Mouse (Mus musculus): ENCODE measurements around the gene Itga9. TPM values are rescaled to one million over a fixed set of nuclear protein-coding genes. Genes with fewer than 3 reads are reported as not detected.

Itga9 gene
- polyA plus RNA-seq, 1 experiment from 2014 or later: 23.8 TPM

GRCm38 (mm10) chr9:118788869-118789281, 182.4 kb downstream of the Itga9 start:
- Histone ChIP-seq H3K36me3 (no peaks in the 10 kb centered on the region), H3K4me2 (no peak overlapping the region), H3K9ac (no peak overlapping the region), H3K9me3 (no peaks in the 10 kb centered on the region), H3K4me1 (0 out of 2 replicates have a peak, but pooled peaks cover 5% of the 10 kb centered on the region), H3K27ac (no peak overlapping the region), H3K27me3 (no peaks in the 10 kb centered on the region), H3K4me3 (no peak overlapping the region)
- 42% methylated on average over 10 of the region's 10 CpGs for WGBS
- ATAC-seq (ENCODE audit: borderline replicate concordance, extremely low read depth, low FRiP score, low TSS enrichment): peak; percentile 19; the same call in 1 of the 2 replicates

GRCm38 (mm10) chr9:118791231-118791630, 184.7 kb downstream of the Itga9 start:
- WGBS: 88% methylated on average over 3 of the region's 3 CpGs
- Histone ChIP-seq H3K4me1 (0 out of 2 replicates have a peak, but pooled peaks cover 5% of the 10 kb centered on the region), H3K4me2 (no peak overlapping the region), H3K36me3 (no peaks in the 10 kb centered on the region), H3K9ac (no peak overlapping the region), H3K4me3 (no peak overlapping the region), H3K27me3 (no peaks in the 10 kb centered on the region), H3K27ac (no peak overlapping the region), H3K9me3 (no peaks in the 10 kb centered on the region)
- ATAC-seq (ENCODE audit: borderline replicate concordance, extremely low read depth, low FRiP score, low TSS enrichment): no peak

- no peak overlapping the region for H3K4me2 ChIP-seq
- H3K4me1 ChIP-seq: 0 out of 2 replicates have a peak, but pooled peaks cover 5% of the 10 kb centered on the region
- H3K9ac ChIP-seq: no peak overlapping the region
- no peaks in the 10 kb centered on the region for H3K27me3 ChIP-seq
- no peak for ATAC-seq (ENCODE audit: borderline replicate concordance, extremely low read depth, low FRiP score, low TSS enrichment)
- 65% methylated on average over 14 of the region's 21 CpGs for WGBS
- no peak overlapping the region for H3K4me3 ChIP-seq
- no peak overlapping the region for H3K27ac ChIP-seq
- H3K9me3 ChIP-seq: no peaks in the 10 kb centered on the region
- no peaks in the 10 kb centered on the region for H3K36me3 ChIP-seq
These were observed 186.8 kb downstream of the Itga9 start for GRCm38 (mm10) chr9:118793151-118793785.

DNA sequence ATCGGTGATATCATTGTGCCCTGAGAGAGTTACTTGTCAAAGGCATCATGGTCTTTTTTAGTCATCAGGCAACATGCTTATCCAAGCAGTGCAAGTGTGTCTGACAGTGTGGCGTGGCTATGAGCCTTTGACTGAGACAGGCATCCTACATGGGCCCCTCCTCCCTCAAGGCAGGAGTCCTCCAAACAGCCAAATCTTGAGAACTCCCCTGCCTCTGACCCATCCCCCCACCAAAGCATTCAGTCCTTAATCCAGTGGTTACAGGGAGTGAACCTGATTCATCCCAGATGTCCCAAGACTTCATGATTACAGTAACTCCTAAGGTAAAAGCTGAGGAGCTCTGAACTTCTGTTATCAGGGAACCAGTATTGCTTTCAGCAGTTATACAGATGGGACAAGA, 188.2 kb downstream of the Itga9 start:
- Histone ChIP-seq H3K4me1 (no peaks in the 10 kb centered on the region), H3K9me3 (no peaks in the 10 kb centered on the region), H3K36me3 (no peaks in the 10 kb centered on the region), H3K4me3 (no peak overlapping the region), H3K9ac (no peak overlapping the region), H3K4me2 (no peak overlapping the region), H3K27ac (no peak overlapping the region), H3K27me3 (no peaks in the 10 kb centered on the region)
- no peak for ATAC-seq (ENCODE audit: borderline replicate concordance, extremely low read depth, low FRiP score, low TSS enrichment)
- 68% methylated on average over 2 of the region's 2 CpGs for WGBS

DNA sequence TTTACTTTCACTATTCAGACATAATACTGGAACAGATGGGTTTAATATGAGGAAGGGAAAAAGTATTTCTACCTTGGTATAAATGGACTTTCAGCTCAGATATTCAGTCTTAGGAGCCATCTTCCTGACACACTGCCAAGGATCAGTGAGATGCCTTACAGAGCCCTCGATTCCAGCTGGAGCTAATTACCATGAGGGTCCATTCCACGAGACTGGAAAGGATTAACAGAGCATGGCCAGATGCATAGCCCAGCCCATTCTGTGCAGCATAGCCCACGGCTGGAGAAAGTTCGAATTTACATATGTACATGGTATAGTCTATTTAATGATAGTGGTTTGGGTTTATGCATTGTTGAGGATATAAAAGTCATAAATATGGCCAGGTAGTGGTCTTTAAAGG, 188.8 kb downstream of the Itga9 start:
- no peak overlapping the region for H3K27ac ChIP-seq
- WGBS: 62% methylated on average over 4 of the region's 4 CpGs
- H3K9me3 ChIP-seq: no peaks in the 10 kb centered on the region
- H3K36me3 ChIP-seq: no peaks in the 10 kb centered on the region
- H3K4me3 ChIP-seq: no peak overlapping the region
- no peaks in the 10 kb centered on the region for H3K27me3 ChIP-seq
- no peak for ATAC-seq (ENCODE audit: borderline replicate concordance, extremely low read depth, low FRiP score, low TSS enrichment)
- no peak overlapping the region for H3K4me2 ChIP-seq
- no peaks in the 10 kb centered on the region for H3K4me1 ChIP-seq
- H3K9ac ChIP-seq: no peak overlapping the region

DNA sequence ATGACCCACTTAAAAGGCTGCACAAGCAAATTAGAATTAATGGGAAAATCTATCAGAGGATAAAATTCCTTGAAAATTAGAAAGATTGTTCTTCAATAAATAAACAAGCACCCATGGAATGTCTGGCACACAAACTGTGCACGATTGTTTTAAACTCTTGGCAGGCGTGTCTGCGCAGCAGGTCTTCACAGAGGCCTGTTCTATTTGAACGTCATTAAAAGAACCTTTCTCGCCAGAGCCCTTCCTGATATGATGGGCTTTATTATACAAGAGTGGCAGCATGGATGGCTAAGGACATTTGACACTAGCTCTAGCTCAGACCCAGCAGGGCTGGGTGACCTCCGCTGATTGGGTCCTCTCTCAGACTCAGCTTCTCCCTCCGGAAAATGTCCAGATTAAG, 192.6 kb downstream of the Itga9 start:
- H3K9me3 ChIP-seq: no peaks in the 10 kb centered on the region
- peaks cover 14% of the 10 kb centered on the region for H3K4me1 ChIP-seq
- H3K27me3 ChIP-seq: no peaks in the 10 kb centered on the region
- no peaks in the 10 kb centered on the region for H3K36me3 ChIP-seq
- no peak overlapping the region for H3K4me2 ChIP-seq
- H3K9ac ChIP-seq: no peak overlapping the region
- WGBS: 58% methylated on average over 7 of the region's 7 CpGs
- no peak overlapping the region for H3K4me3 ChIP-seq
- no peak overlapping the region for H3K27ac ChIP-seq
- ATAC-seq (ENCODE audit: borderline replicate concordance, extremely low read depth, low FRiP score, low TSS enrichment): no peak

GRCm38 (mm10) chr9:118801176-118801909, 194.9 kb downstream of the Itga9 start:
- Histone ChIP-seq H3K4me1 (peaks cover 14% of the 10 kb centered on the region), H3K27me3 (no peaks in the 10 kb centered on the region), H3K27ac (peak overlapping the region; percentile 56), H3K4me2 (no peak overlapping the region; the same call in 1 of the 2 replicates), H3K9me3 (no peaks in the 10 kb centered on the region), H3K36me3 (no peaks in the 10 kb centered on the region), H3K4me3 (no peak overlapping the region), H3K9ac (no peak overlapping the region)
- 42% methylated on average over 15 of the region's 15 CpGs for WGBS
- peak; percentile 37; the same call in 1 of the 2 replicates for ATAC-seq (ENCODE audit: borderline replicate concordance, extremely low read depth, low FRiP score, low TSS enrichment)

DNA sequence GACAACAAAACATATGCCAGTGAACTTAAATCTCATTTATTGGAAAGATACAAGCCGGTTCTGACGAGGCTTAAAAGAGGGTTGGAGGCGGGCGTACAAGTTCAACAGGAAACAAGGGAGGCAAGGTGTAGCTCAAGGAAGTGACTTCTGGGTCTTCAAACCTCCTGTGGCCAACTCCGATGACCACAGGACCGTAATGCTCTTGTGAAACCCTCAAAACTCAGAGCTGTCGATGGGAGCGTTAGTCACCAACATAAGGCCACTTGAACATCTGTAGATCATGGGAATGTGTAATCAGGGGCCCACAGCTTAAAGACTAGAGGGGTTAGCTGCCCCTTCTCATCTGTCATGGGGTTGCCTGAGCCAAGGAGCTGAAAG, 195.4 kb downstream of the Itga9 start:
- Histone ChIP-seq H3K36me3 (no peaks in the 10 kb centered on the region), H3K4me3 (no peak overlapping the region), H3K27me3 (no peaks in the 10 kb centered on the region), H3K9me3 (no peaks in the 10 kb centered on the region), H3K27ac (peak overlapping the region; percentile 52), H3K4me2 (no peak overlapping the region; the same call in 1 of the 2 replicates), H3K9ac (no peak overlapping the region), H3K4me1 (peaks cover 14% of the 10 kb centered on the region)
- ATAC-seq (ENCODE audit: borderline replicate concordance, extremely low read depth, low FRiP score, low TSS enrichment): no peak
- 65% methylated on average over 8 of the region's 8 CpGs for whole genome bisulfite sequencing

DNA sequence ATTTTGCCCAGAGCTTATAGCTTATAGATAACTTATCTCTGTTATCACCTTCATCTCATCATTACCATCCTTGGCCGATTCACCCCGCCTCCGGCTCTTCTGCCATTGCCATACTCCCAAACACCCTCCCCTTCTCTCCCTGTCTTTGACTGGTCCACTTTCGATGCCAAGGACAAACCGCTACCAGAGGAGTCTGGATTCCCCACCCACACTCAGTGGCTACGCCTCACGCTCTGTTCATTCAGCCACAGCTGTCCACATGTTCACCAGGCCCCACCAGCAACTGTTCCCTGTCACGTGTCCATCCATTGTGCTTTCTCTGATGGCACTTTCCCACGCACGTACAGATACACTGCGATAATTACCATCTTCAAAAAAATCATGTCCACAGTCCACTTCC, 195.9 kb downstream of the Itga9 start:
- no peak; the same call in 1 of the 2 replicates for ATAC-seq (ENCODE audit: borderline replicate concordance, extremely low read depth, low FRiP score, low TSS enrichment)

DNA sequence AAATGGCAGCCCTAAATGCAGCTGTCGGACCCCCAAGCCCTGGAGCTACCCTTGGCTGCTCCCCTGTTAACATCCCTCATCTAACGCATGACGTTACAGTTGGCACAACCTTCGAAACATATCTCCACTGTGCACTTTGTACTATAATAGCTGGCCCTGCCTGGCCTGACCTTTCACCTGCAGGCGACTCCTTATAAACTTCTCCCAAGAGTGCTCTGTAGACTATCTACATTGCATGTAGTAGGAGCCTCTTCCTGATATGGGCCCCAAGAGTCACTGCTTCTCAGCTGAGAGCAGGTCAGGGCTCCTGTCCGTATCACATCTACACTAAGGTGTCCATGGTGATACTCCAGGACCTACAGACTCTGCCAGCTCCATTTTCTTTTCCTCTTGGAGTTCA, 199.2 kb downstream of the Itga9 start:
- Histone ChIP-seq H3K27ac (no peak overlapping the region), H3K9ac (no peak overlapping the region), H3K4me3 (no peak overlapping the region), H3K4me1 (peaks cover 17% of the 10 kb centered on the region), H3K4me2 (no peak overlapping the region), H3K27me3 (no peaks in the 10 kb centered on the region), H3K9me3 (no peaks in the 10 kb centered on the region), H3K36me3 (no peaks in the 10 kb centered on the region)
- WGBS: 73% methylated on average over 6 of the region's 6 CpGs
- no peak for ATAC-seq (ENCODE audit: borderline replicate concordance, extremely low read depth, low FRiP score, low TSS enrichment)

More for the DNA sequence above, 195.9 kb downstream of the Itga9 start:
- 82% methylated on average over 11 of the region's 11 CpGs for WGBS
- Histone ChIP-seq H3K4me2 (no peak overlapping the region), H3K27me3 (no peaks in the 10 kb centered on the region), H3K9me3 (no peaks in the 10 kb centered on the region), H3K4me1 (peaks cover 14% of the 10 kb centered on the region), H3K9ac (no peak overlapping the region), H3K4me3 (no peak overlapping the region), H3K27ac (no peak overlapping the region), H3K36me3 (no peaks in the 10 kb centered on the region)

DNA sequence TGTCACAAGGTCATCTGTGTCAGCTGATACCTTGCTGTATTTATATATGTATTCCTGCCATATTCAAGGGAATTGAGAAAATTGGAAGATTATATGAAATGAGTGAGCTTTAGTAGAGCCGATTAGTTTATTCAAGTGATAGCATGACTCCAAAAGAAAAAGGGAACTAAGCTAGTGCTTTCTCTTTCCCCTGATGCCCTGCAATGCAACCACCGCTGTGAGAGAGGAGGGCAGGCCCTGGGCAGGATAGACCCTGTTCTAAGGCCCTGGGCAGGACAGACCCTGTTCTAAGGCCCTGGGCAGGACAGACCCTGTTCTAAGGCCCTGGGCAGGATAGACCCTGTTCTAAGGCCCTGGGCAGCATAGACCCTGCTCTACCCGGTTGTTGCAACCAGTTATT, 201.2 kb downstream of the Itga9 start:
- H3K4me2 ChIP-seq: no peak overlapping the region
- H3K4me1 ChIP-seq: 0 out of 2 replicates have a peak, but pooled peaks cover 2% of the 10 kb centered on the region
- 87% methylated on average over 3 of the region's 3 CpGs for WGBS
- H3K9me3 ChIP-seq: no peaks in the 10 kb centered on the region
- no peaks in the 10 kb centered on the region for H3K36me3 ChIP-seq
- H3K27ac ChIP-seq: no peak overlapping the region
- no peak for ATAC-seq (ENCODE audit: borderline replicate concordance, extremely low read depth, low FRiP score, low TSS enrichment)
- H3K27me3 ChIP-seq: no peaks in the 10 kb centered on the region
- H3K4me3 ChIP-seq: no peak overlapping the region
- no peak overlapping the region for H3K9ac ChIP-seq

DNA sequence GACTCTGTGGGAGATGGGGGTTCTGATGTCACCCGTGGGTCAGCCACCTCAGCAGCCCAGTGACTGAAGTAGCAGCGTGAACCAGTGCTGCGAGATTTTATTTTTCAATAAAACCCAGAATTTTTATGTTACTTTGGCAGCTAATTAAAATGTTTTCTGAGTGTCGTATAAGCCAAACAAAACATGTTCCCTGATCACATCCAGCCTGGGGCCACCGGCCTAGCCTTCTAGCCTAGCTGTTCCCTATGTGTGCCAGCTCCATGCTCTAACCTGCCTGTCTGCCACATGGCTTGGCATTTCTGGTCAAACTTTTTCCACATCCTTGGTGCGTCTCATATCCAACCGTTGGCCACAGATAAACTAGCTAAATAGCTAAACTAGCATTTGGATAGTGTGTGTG, 205.7 kb downstream of the Itga9 start:
- no peak overlapping the region for H3K27ac ChIP-seq
- 67% methylated on average over 7 of the region's 7 CpGs for WGBS
- no peak for ATAC-seq (ENCODE audit: borderline replicate concordance, extremely low read depth, low FRiP score, low TSS enrichment)

More for the DNA sequence above, 205.7 kb downstream of the Itga9 start:
- H3K9me3 ChIP-seq: no peaks in the 10 kb centered on the region
- H3K36me3 ChIP-seq: no peaks in the 10 kb centered on the region
- H3K4me1 ChIP-seq: 0 out of 2 replicates have a peak, but pooled peaks cover 2% of the 10 kb centered on the region
- H3K27me3 ChIP-seq: no peaks in the 10 kb centered on the region
- no peak overlapping the region for H3K9ac ChIP-seq
- no peak overlapping the region for H3K4me2 ChIP-seq
- H3K4me3 ChIP-seq: no peak overlapping the region

Data from lung, embryonic 15.5 days (tissue).